Mouse (Mus musculus) adrenal gland (tissue): Measurements from ENCODE around the gene Rapgef2.

Experiments
- intact Hi-C: fragments of 180-260 bp; cut with DNase I; formaldehyde crosslinking; loops from one replicate; pipeline ENCODE4 v1.15.1; 2025

Rapgef2 gene

DNA sequence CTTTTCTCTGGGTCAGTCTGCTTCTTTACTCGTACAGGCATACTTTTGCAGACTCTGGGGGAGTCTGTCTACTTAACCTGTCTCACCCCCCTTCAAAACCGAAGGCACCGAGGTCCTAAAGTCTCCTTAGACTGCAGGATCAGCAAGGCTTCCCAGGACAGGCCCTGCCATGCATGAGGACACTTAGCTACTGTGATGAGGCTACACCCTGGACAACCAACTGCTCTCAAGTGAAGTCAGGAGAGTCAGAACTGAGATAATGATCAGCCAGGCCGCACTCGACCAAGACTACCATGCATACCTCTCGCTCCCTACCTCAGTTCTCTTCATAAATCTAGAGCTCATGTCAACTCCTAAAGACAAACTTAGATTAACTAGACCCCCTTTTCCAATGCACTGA lies 159.5 kb downstream of the Rapgef2 start:
- intact Hi-C loops, result no loop called here

DNA sequence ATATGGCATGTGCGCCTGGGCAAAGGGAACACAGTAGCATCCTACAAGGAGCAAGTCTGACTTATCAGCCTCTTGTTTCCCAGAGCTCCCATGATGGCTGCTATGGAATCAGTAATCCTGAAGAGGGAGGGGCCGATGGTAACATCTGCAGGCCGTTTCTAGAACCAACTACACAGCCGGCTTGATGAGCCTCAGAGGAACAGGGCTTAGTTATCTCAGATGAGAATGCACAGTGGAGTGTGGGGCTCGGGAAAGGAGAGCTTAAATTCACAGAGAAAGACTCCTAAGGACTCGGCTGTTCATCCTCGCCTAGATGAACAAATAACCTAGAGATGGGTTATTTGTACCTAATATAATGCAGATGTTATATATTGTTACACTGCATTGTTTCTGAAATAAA lies 164.9 kb downstream of the Rapgef2 start:
- intact Hi-C loops, result no loop called here

DNA sequence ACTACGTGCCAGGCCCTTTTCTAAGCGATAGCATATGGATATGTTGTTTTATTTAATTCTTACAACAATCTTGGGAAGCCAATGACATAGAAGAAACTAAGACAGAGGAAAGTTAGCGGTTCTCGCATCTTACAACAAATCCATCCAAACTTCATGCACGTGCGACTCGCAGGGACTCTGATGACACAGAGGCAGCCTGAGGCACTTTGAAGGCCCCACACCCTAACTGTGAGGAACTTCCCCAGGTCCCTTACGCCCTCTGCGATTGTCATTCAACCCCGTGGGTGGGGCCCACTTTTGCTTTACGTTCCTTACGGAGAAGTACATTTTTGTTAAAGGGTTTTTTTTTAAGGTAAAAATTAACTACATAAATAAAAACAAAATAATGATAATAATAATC lies 166.3 kb downstream of the Rapgef2 start:
- intact Hi-C loops, result no loop called here

DNA sequence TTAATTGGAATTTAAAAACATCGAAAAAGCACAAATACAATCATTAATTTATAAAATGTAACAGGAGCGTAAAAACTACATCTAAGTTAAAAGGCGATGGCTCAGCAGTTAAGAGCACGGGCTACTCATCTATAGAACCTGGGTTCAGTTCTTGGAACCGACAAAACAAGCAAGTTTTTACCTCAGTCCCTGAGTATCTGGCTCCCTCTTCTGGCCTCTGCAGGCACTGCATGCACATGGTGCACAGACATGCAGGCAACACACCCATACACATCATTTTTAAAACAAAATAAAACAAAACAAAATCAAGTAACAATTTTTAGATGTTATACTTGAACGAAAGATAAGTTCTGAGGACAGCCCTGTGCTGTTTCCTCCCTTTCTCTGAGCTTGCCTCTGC lies 176.2 kb downstream of the Rapgef2 start:
- intact Hi-C loops, result no loop called here

DNA sequence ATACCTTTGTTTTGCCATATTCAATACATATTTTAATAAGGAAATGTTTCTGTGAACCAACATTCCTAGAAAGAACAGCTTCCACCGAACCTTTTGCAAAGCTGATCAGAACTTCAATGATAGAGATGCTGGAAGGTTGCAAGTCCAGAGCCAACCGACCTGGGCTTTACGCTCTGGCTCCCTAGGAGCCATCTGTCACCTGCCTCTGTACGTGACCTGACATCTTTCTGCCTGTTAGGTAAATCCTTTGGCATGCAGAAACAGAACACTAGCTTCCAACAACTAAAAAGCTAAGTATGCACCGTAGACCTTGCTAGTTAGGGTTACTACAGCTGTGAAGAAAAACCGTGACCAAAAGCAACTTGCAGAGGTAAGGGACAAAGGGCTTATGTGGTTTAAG lies 178.1 kb downstream of the Rapgef2 start:
- intact Hi-C loops, result no loop called here

DNA sequence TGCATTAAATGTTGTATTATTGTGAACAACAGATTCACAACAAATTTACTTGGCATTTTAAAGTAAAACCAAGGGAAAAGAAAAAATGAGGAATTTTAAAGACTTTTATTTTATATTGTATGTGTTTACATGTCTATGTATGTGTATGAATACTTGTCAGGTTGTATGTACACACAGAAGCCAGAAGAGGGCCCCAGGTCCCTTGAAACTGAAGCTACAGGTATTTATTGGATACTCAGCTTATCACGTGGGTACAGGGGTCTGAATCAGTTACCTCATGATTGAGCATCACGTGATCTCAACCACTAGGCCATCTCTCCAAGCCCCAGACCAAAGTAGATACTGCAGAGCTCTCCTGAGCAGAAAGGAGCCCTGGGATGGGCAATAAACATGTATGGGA lies 180.0 kb downstream of the Rapgef2 start:
- intact Hi-C loops, result no loop called here

DNA sequence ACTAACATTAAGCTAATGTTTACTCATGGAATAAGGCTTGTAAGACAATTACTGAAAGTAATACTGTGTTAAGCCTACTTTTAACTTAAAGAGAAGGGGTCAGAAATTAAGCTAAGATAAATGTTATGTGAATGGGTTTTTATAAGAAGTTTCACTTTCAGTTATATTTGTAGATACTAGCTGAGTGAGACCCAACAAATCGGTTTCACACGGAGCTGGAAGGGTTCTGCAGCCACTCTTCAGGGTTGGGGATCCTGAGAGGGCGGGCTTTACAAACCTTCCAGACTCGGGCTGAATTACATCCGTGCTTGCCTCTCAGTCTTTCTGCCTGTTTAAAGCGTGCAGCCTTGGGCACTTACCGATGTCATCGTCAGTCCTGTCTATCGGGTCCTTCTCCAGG lies 182.7 kb downstream of the Rapgef2 start:
- intact Hi-C loops, result loop anchor here (5.0 kb wide), 1 partner anchor 94 kb away; no protein-coding TSS in a partner anchor

DNA sequence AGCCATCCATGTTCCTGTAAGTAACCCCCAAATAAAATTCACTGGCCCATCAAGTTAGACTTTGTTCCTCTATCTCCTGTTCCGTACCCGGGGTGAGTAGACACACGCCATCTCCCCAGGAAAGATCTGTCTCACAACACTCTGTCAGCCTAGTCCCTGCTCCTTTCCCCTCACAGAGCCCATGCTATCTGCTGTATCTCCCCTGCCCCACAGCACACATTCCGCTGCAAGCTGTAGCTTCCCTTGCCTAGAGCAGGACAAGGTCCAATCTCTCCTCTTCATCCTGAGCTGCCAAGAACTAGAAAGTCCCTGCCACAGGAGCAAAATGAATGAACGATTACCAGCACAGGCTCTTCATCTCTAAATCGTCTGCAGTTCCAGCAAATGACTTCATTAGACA lies 184.6 kb downstream of the Rapgef2 start:
- intact Hi-C loops, result loop anchor here (5.0 kb wide), 1 partner anchor 96 kb away; no protein-coding TSS in a partner anchor

DNA sequence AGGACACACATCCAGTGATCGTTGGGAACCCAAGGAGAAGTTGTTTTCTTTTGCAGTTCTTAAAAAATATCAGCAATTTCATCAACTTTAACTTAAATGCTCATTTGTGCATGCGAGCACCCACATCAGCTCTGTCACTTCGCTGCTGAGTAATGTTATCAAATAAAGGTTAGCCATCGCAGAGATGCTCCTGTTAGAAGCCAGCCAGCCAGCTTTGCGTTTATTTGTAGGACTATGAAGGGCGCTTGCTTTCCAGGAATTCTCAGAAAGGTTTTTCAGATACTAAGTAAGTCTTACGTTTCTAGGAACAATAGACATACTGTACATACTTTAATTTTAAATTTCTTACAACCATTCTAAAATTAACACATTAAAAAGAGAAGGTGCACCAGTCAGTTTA lies 185.5 kb downstream of the Rapgef2 start:
- intact Hi-C loops, result loop anchor here (5.0 kb wide), 1 partner anchor 96 kb away; no protein-coding TSS in a partner anchor

DNA sequence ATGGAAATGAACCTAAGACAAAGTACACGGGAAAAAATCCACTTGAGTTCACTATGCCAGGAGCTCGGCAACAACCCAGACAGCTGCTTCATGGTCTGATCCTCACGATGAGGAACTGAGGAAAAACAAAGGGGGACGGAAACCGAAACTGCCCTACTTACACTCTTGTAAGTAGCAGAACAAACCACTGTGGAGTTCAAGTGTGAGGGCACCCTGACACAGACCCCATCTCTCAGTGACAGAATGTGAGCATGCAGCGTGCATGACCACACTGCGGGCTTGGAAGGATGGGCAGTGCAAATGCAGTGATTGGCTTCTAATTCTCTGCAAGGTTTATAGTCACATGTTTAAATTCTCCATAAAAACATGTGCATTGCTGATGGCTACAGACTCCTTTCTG lies 197.2 kb downstream of the Rapgef2 start:
- intact Hi-C loops, result loop anchor here (10.0 kb wide), 1 partner anchor 506 kb away; the partner anchor contains the start of gene Ppid

DNA sequence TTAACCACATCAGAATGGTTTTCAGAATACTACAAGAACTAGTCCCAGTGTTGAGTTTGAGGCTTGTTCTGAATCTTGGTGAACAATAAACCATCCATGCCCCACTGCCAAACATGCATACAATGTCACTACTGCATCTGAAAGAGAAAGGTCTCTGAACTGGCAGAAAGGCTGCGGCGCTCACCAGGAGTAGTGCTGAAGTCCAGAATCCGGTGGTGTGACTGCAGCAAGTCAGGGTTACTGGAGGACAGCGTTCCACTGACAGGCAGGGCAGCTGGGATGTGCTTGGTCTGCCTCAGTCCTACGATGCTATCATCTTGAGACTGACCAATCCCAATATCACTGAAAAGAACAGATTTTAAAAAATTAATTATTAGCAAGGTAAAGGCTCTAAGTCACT lies 197.9 kb downstream of the Rapgef2 start:
- intact Hi-C loops, result loop anchor here (10.0 kb wide), 1 partner anchor 506 kb away; the partner anchor contains the start of gene Ppid

DNA sequence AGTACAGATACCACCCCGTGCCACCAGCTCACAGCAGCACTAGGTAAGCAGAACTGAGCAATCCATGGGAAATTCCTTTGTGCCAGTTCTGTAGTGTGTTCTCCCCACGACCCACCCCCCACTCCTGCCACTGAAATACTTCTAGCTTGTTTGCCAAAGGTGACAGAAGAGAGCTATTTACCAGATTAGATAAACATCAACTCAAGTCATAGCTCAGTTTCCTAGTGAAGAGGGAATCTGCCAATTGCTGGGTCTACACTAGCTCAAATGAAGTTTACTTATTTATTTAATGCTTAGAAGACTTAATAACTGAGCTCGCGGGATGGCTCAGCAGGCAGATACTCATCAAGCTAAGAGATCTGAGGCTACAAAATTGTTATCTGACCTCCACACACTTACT lies 200.0 kb downstream of the Rapgef2 start:
- intact Hi-C loops, result loop anchor here (10.0 kb wide), 1 partner anchor 509 kb away; the partner anchor contains the start of gene Ppid

DNA sequence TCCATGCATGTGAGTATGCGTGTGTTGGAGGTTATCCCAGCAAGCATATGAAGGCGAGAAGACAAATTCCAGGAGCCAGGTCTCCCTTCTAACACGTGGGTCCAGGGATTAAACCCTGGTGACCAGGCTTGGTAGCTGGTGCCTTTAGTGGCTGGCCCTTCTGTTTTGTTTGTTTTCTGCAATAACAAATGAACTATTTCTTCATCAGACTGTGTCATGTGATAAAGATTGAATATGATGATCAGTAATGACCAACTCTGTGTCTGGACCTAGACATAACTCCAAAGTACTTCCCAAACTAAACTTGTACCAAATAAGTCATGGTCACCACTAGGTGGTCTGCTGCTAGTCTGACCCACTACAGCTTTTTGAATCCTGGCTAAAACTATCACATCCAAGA lies 202.4 kb downstream of the Rapgef2 start:
- intact Hi-C loops, result loop anchor here (10.0 kb wide), 1 partner anchor 511 kb away; the partner anchor contains the start of gene Ppid

DNA sequence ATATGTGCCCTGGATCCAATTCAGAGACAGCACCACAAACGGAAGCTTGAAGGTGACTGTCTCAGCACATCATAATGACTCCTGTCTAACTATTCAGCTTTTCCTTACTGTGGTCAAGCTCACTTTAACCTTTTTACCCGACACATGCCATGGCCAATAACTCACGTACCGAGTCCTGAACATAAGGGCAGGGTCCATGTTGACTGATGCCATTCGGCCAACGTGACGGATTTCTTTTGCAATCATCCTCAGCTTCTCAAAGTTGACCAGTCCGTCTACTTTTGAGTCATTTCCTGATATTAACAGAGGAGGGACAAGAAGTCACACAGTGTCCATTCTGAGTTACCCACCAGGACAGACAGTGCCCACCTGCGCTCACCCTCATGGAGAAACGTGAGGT lies 203.3 kb downstream of the Rapgef2 start:
- intact Hi-C loops, result loop anchor here (10.0 kb wide), 1 partner anchor 512 kb away; the partner anchor contains the start of gene Ppid

DNA sequence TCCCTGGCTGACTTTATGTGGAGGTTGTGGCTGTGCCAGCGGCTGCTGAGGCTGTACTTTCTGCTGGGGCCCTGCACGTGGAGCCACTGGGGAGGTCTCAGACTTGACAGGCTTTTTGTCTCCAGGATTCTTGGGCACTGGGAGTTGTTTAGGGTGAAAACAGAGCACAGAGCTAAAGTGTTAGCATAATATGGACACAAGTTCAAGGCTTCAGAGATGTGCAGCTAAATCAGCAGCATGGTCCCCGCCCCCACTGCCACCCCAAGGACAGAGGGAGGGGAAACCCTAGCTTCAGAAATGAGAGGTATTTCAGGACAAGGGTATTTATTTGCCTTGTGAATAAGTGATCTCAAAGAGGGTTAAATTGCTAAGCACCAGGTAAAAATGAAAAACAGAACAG lies 207.2 kb downstream of the Rapgef2 start:
- intact Hi-C loops, result loop anchor here (10.0 kb wide), 2 partner anchors 116 to 124 kb away; no protein-coding TSS in a partner anchor

DNA sequence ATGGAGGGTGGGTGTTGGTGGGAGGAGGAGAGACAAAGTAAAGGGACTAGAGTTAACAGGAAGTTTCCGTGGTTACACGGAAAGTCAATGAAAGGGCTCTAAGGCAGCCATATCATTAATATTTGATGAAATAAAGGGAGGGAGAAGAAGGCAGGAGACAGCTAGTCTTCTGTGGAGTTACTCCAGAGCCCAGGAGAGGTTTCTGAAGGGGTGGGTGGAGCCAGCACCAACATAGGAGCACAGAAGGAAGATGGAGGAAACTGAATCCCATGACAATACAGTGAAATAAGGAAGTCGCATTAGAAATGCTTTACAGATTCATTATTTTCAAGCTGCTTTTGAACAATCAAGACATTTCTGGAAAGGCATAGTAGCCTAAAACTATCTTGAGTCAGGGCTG lies 211.3 kb downstream of the Rapgef2 start:
- intact Hi-C loops, result loop anchor here (10.0 kb wide), 2 partner anchors 120 kb away; no protein-coding TSS in a partner anchor

DNA sequence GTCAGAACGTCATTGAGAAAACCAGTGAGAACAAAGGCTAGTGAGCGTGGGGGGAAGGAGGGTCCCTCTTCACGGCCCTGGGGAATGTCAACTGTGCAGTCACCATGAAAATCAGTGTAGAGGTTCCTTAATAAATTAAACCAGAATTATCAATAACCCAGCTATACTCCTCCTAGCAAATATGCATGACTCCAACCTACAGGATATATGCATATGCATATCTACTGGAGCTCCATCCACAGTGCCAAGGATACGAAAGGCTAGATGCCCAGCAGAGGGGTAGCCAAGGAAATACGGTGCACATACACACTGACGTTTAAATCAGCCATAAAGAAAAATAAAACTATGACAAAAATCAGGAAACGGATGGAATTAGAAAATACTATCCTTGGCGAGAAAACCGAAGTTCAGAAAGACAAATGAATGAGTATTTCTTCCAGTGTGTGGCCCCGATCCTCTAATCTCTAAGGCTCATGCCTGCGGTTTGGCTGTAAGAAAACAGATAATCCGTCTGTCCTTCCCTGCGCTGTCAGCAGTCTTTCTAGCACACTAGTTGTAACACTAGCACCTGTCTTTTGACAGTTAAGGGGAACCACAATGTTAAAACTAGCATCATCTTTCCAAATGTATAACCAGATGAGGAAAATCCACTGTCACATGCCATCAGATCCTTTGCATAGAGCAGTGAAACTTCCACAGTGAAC lies 212.6 kb downstream of the Rapgef2 start:
- intact Hi-C loops, result loop anchor here (10.0 kb wide), 2 partner anchors 119 to 121 kb away; no protein-coding TSS in a partner anchor

DNA sequence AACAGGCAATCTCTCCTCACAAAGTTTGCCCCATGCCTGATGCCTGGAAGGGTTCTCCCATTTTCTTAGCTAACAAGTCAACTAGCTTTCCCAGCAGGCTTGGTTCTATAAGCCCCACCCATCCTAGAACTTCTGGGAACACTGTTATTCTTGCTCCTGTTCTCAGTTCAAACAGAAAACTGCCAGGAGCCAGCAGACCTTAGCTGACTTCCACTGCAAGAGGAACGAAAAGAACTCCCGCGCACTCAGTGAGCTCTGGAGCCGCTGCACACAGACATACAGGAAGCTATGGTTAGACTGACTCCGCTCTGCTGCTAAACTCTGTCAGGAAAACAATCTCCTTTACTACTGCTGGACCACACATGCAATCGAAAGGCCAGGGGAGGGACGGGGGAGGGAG lies 214.8 kb downstream of the Rapgef2 start:
- intact Hi-C loops, result loop anchor here (10.0 kb wide), 2 partner anchors 117 to 123 kb away; no protein-coding TSS in a partner anchor

DNA sequence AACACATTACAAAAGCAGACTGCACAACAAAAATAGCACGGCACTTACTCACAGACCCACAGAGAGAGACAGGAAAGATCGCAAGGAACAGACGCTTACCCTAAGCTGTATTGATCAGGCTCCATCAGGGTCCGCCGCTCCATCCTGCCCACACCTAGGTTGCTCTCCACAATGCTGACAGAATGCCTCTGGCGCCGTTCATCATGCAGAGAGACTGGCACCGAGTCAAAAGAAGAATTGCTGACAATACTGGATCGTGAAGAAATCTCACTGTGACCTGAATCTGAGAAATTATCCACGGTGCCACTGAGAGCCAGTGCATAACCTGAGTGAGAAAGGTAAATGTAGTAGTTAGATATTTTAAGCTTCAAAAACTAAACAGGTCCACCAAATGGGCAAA lies 216.4 kb downstream of the Rapgef2 start:
- intact Hi-C loops, result loop anchor here (10.0 kb wide), 2 partner anchors 115 to 125 kb away; no protein-coding TSS in a partner anchor

DNA sequence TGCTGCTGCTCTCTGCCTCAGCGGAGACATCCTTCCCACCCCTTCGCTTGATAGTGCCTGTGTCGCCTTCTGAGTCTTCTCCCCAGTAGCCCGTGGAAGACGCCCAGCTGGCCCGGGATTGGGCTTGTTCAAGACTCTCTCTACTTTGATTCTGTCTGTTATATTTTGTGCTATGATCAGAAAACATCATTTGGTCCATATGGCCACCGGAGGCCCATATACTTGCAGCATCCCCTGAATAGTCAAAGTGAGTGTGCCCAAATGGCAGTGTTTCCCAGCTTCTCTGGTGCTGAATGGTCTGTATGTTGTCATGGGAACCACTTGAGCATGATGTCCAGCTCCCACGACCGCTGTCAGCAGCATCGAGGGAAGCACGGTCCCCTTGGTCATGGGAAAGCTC lies 217.3 kb downstream of the Rapgef2 start:
- intact Hi-C loops, result no loop called here

DNA sequence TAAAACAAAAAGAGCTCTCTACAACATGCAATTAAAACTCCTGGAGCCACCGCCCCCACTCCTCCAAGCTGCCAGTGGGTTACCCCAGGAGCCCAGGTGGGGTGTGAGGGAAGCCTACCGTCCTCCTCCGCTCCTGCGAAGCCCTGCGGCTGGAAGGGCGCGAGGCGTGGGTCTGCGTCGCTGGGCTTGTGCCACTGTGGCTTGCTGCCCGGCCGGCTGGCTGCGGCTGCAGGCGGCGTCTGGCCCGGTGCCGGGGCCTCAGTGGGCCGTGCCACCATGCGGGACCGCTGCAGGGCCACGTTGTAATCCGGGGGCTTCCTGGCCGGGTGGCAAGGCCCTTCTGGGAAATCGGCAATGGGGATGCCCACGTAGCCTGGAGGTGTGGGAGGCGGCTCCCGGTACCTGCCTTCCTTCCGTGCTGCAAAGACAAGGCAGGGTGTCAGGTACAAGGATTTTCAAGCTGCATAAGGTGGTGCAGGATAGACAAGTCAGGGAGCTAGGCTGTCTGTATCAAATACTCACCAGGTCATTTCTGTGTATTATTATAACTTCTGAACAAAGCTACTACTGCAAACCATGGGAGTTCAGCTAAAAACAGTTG lies 219.8 kb downstream of the Rapgef2 start:
- intact Hi-C loops, result no loop called here

DNA sequence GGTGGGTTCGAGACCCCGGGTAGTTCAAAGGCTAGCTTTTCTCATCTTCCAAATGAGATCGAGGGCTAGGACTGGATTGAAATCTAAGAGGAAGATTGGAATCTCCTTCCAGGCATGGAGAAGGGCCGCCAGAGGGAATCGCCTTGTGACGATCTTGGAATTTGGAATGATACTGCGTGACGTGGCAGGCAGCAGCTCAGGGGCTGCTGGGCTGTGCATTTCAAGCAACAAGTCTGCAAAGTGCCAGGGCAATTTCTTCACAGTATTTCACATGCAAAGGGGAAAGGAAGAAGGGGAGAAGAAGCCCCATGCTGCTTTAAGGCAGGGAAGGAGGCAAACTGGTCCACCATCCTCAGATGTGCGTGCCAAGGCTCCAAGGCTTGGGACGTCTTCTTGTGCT lies 222.2 kb downstream of the Rapgef2 start:
- intact Hi-C loops, result no loop called here
